Mouse (Mus musculus): ENCODE data around the gene Ppp1r13l.

Gene Ppp1r13l

GRCm38 (mm10) chr7:19337122-19337521 is 22.4 kb upstream of the Ppp1r13l start:
- ATAC-seq (ENCODE audit: low TSS enrichment): peak; percentile 32; the same call in 1 of the 2 replicates

- no peak for ATAC-seq (ENCODE audit: low TSS enrichment)
Measured at GRCm38 (mm10) chr7:19338060-19338459, 21.5 kb upstream of the Ppp1r13l start.

- no peak for ATAC-seq (ENCODE audit: low TSS enrichment)
Measured at GRCm38 (mm10) chr7:19338596-19338995, 21.0 kb upstream of the Ppp1r13l start.

GRCm38 (mm10) chr7:19341250-19341649 is 18.3 kb upstream of the Ppp1r13l start:
- ATAC-seq (ENCODE audit: low TSS enrichment): no peak

- ATAC-seq (ENCODE audit: low TSS enrichment): no peak
Measured at GRCm38 (mm10) chr7:19341761-19342409, 17.7 kb upstream of the Ppp1r13l start.

GRCm38 (mm10) chr7:19342481-19343027 is 17.0 kb upstream of the Ppp1r13l start:
- peak; percentile 22 for ATAC-seq (ENCODE audit: low TSS enrichment)

- no peak for ATAC-seq (ENCODE audit: low TSS enrichment)
Measured at GRCm38 (mm10) chr7:19343210-19343808, 16.2 kb upstream of the Ppp1r13l start.

GRCm38 (mm10) chr7:19344237-19344847 is 15.2 kb upstream of the Ppp1r13l start, which contains the start of gene Ercc1:
Gene Ercc1, plus strand, starts transcription at chr7:19344778.
- ATAC-seq (ENCODE audit: low TSS enrichment): peak; percentile 9; the same call in 1 of the 2 replicates

- peak; percentile 75 for ATAC-seq (ENCODE audit: low TSS enrichment)
Measured at GRCm38 (mm10) chr7:19344938-19345471, 14.5 kb upstream of the Ppp1r13l start.

- ATAC-seq (ENCODE audit: low TSS enrichment): no peak
Measured at GRCm38 (mm10) chr7:19349188-19349915, 10.2 kb upstream of the Ppp1r13l start.

- ATAC-seq (ENCODE audit: low TSS enrichment): no peak
Measured at GRCm38 (mm10) chr7:19350221-19350620, 9.3 kb upstream of the Ppp1r13l start.

GRCm38 (mm10) chr7:19354991-19355390 is 4.6 kb upstream of the Ppp1r13l start:
- ATAC-seq (ENCODE audit: low TSS enrichment): no peak

- ATAC-seq (ENCODE audit: low TSS enrichment): no peak
Measured at GRCm38 (mm10) chr7:19356311-19356710, 3.2 kb upstream of the Ppp1r13l start.

- ATAC-seq (ENCODE audit: low TSS enrichment): no peak
Measured at GRCm38 (mm10) chr7:19357381-19358375, 1.9 kb upstream of the Ppp1r13l start.

GRCm38 (mm10) chr7:19358634-19359033 is 915 bp upstream of the Ppp1r13l start:
- ATAC-seq (ENCODE audit: low TSS enrichment): no peak

GRCm38 (mm10) chr7:19359892-19360641 is 518 bp downstream of the Ppp1r13l start:
- ATAC-seq (ENCODE audit: low TSS enrichment): peak; percentile 28

GRCm38 (mm10) chr7:19360944-19361343 is 1.4 kb downstream of the Ppp1r13l start:
- peak; percentile 72 for ATAC-seq (ENCODE audit: low TSS enrichment)

- ATAC-seq (ENCODE audit: low TSS enrichment): no peak
Measured at GRCm38 (mm10) chr7:19361720-19362119, 2.2 kb downstream of the Ppp1r13l start.

- ATAC-seq (ENCODE audit: low TSS enrichment): no peak
Measured at GRCm38 (mm10) chr7:19362276-19362675, 2.7 kb downstream of the Ppp1r13l start.

- ATAC-seq (ENCODE audit: low TSS enrichment): no peak
Measured at GRCm38 (mm10) chr7:19363881-19364280, 4.3 kb downstream of the Ppp1r13l start.

Measured in frontal cortex, adult (tissue).